Mouse (Mus musculus): Measurements from ENCODE around the gene Tmem150a.

Tmem150a gene

DNA sequence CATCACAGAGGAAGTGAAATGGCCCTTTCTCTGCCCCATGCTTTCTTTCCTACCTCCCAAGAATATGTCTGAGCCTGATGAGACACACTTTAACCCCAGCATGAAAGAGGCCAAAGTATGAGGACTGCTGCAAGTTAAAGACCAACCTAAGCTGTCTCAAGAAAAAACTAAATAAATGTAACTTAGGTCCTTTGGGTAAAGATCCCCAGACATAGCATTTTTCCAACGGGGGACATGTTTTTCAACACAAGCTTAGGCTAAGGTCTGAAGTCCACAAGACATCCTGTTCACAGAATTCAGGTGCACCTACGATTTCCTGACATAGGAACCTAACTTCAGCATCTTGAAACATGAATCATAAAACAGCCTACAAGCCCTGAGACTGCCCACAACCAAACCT lies 5.0 kb upstream of the Tmem150a start:
- CTCF ChIA-PET: no interaction called here

DNA sequence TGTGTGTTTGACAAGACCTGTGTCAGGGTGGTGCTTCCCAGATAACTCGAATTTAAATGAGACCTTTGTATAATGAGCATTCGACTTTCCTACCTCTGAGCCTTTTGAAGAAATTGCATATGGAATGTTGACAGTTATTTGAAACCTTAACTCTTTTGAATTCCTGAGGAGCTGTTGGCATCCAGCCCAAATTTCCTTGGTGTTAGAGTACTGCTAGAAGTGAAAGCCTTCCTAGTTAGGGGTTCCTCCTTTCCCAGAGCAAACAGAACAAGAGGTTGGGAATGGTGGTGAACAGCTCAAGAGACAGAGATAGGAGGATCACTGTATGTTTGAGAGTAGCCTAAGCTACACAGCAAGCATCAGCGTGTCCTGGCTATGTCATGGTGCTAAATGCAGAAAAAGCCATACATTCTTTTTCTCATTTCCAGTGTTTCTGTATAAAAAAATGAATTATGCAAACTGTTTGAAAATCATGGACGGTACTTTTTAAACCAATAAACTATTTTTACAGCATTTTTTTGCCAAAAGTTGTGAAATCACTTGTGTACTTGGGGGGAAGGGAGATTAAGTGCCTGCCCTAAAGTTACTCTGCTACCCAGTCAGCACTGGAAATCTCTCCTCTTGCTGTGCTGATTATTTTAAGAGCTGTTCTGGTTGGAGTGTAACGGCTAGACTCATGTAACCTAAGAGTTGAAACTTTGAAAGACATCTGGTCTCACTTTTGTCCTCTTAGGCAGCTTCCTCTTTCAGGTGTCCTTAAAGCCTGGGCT lies 2.4 kb upstream of the Tmem150a start:
- CTCF ChIA-PET: interaction anchor here (0.6 kb wide), 1 partner anchor 15 kb away, joined by 4 read pairs; no protein-coding TSS in a partner anchor

DNA sequence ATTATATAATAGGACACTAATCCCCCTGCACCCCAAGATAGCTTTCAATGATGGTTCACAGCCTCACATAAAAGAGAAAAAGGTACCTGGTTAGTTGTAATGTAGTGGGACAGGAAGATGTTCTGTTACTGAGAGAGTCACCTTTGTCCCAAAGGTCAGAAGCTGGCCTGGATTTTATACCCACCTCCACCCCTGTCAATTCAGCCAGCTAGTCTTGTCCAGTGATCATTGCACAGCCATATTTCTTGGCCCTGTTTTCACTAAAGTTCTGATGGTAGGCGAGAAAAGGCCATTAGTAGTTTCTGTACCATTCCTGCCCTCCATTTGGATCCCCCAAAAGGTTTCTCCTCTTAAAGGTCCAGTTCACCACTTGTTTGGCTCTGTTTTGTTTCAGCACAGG lies 1.2 kb upstream of the Tmem150a start:
- CTCF ChIA-PET: no interaction called here

GRCm38 (mm10) chr6:72356001-72356532 lies 820 bp downstream of the Tmem150a start:
- CTCF ChIA-PET: interaction anchor here (0.5 kb wide), 1 partner anchor 87 kb away, joined by 3 read pairs; no protein-coding TSS in a partner anchor

- CTCF ChIA-PET: interaction anchor here (0.7 kb wide), 2 partner anchors 10 to 24 kb away, joined by 3 to 5 read pairs; no protein-coding TSS in a partner anchor
Observed at GRCm38 (mm10) chr6:72357164-72358079, 2.2 kb downstream of the Tmem150a start.

DNA sequence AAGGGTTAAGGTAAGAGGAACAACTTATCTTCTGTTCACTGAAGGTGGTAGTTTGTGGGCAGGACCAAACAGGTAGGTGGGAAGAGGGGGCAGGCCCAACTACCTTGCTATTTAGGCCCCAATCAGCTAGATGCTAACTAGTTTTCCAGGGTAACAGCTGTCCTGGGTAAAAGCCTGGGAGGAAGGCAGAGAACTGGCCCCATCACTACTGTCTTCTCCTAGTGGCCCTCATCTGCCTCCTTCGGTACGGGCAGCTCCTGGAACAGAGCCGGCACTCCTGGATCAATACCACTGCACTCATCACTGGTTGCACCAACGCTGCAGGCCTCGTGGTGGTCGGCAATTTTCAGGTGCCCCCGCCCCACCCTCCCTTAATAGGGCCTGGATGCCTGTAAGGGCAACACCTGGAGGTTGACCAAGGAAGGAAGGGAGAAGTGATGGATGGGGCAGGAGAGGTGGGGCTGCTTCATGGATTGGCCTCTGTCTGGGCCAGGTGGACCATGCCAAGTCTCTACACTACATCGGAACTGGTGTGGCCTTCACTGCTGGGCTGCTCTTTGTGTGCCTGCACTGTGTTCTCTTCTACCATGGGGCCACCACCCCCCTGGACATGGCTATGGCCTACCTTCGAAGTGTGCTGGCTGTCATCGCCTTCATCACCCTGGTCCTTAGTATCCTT lies 3.0 kb downstream of the Tmem150a start:
- CTCF ChIA-PET: interaction anchor here (0.7 kb wide), 2 partner anchors 10 to 23 kb away, joined by 3 to 5 read pairs; no protein-coding TSS in a partner anchor

- CTCF ChIA-PET: no interaction called here
Observed at GRCm38 (mm10) chr6:72359343-72359742, 4.1 kb downstream of the Tmem150a start.

DNA sequence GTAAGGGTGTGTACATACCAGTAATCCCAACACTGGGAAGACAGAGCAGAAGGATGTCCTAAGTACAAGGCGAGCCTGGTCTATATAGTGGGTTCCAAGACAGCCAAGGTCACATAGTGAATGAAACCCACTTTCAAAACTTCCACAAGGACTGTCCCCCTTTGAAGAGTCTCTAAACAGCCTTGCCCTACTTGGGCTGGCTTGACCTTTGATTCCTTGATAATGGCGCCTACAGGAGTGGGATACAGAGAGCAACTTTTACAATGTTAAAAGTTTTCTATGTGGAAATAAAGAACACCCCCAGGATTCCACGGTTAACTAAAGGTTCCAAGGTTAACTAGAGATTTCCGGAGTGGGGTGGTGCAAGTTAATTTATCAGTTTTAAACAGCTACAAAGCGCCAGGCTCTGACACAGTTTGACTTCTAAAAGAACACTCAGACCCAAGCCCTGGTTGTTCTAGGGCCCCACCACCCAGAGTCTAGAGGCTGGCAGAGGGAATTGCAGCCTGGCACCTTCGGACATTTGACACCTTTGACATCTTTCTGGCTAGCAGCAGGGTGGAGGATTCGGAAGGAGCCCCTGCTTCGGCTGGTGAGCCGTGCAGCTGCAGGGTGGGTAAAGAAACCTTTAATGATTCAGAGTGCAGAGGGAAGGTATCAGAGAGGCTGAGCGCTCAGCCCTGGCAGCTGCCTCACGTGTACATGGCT lies 4.8 kb downstream of the Tmem150a start:
- CTCF ChIA-PET: no interaction called here

DNA sequence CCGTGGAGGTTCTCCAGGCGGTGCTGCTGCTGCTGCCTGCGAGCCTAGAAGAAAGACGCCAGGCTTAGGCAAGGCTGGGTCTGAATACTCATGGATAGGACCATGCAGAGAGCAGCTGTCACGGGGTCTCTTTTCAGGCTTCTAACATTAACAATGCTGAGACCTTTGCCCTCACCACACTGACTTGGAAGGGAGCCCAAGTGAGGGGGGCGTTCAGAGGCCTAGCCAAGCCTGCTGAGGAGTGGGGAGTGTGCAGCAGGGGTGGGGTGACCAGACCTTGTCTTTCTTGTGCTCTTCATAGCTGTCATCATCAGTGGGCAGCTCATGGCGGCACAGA lies 5.3 kb downstream of the Tmem150a start:
- CTCF ChIA-PET: no interaction called here

DNA sequence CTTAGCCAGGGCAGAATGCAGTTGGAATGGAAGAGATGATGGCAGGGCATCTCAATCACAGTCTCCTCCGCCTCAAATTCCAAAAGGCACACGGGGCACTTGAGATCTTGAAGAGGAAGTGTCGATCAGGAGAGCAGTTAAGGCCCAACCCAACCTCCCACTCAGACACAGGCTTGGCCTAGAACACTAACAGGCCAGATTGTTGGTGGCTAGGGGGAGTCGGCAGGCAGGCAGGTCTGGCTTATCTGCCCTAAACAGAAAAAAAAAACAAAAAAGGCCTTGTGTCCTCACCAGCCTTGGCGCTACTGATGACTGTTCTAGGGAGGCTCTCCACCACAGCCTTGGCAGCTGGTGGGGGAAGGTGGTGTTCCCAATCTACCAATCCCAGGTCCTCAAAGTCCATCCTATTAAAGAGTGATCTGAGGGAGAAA lies 5.9 kb downstream of the Tmem150a start:
- CTCF ChIA-PET: no interaction called here

GRCm38 (mm10) chr6:72362132-72363028 lies 7.1 kb downstream of the Tmem150a start:
- CTCF ChIA-PET: no interaction called here

DNA sequence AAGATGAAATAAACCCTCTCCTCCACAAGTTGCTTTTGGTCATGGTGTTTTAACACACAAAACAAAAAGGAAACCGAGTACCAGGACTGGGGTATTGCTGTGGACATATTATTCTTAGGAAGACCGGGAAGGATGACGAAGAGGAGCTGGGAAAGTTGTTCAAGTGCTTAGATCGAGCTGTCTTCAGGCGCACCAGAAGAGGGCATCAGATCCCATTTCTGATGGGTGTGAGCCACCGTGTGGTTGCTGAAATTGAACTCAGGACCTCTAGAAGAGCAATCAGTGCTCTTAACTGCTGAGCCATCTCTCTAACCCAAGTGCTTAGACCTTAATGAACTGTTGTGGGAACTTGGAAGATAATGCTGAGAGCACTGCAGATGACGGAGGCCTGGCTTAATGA lies 8.8 kb downstream of the Tmem150a start:
- CTCF ChIA-PET: interaction anchor here (0.5 to 1.5 kb wide), 5 partner anchors 11 to 474 kb away, joined by 3 to 5 read pairs (median 3); no protein-coding TSS in a partner anchor

- CTCF ChIA-PET: interaction anchor here (0.6 to 0.7 kb wide), 2 partner anchors 10 to 26 kb away, joined by 5 to 9 read pairs; partner anchors contain the start of gene Vamp8
Observed at GRCm38 (mm10) chr6:72364985-72365384, 9.7 kb downstream of the Tmem150a start.

- CTCF ChIA-PET: no interaction called here
Observed at GRCm38 (mm10) chr6:72366304-72366703, 11.1 kb downstream of the Tmem150a start.

DNA sequence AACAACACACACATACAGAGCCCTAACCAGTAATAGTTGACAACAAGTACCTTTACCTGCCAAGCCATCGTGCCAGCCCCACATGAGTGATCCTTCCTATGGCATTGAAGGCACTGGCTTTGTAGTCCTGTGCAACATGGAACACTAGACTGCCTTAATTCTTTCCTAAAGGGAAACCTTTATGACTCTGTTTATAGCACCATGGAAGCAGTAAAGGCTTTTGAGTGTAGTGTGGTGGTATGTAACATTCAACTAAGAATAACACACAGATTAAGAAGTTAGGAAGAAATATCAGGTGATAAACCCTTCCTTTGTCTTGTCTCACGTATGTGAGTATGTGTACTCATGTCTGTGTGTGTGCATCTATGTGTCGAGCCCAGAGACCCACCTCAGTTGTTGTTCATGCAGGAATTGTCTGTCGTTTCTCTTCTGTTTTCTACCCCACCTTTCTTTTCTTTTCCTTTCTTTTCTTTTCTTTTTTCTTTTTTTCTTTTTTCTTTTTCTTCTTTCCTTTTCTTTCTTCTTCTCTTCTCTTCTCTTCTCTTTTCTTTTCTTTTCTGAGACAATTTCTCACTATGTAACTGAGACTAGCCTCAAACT lies 11.7 kb downstream of the Tmem150a start, which contains the start of gene Rnf181:
TSS of gene Rnf181 (minus strand) at position 113 of the 600 bp plus-strand sequence.
- CTCF ChIA-PET: interaction anchor here (0.8 to 0.9 kb wide), 2 partner anchors 14 to 734 kb away, joined by 4 to 11 read pairs; partner anchors contain the start of gene Kdm3a

- CTCF ChIA-PET: interaction anchor here (0.8 to 0.9 kb wide), 2 partner anchors 14 to 735 kb away, joined by 4 to 11 read pairs; partner anchors contain the start of gene Kdm3a
Observed at GRCm38 (mm10) chr6:72367460-72367974, 12.3 kb downstream of the Tmem150a start.

DNA sequence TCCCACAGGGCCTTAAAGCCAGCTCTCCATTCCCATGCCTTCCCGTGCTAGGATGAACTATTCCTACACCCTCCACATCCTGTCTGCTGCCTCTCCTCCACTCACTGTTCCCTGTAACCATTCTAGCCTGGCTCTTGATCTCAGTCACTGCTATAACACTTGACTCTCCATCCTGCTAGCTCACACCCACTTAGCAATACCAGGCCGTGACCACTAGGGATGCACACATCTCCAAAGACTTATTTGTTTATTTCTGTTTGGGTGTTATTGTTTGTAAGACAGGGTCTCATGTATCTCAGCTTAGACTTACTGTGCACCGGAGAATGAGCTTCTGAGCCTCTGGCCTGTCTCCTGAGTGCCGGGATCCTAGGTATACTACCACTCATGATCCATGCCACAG lies 14.3 kb downstream of the Tmem150a start:
- CTCF ChIA-PET: no interaction called here

- CTCF ChIA-PET: no interaction called here
Observed at GRCm38 (mm10) chr6:72370091-72370490, 14.8 kb downstream of the Tmem150a start.

GRCm38 (mm10) chr6:72371147-72371546 lies 15.9 kb downstream of the Tmem150a start:
- CTCF ChIA-PET: no interaction called here

Measured in spleen, embryonic (tissue).